Mouse (Mus musculus) E14TG2a.4 (cell line): ENCODE data around the gene Gpm6b.

ENCODE experiments used
- CTCF ChIP-seq: conservative IDR thresholded peaks from 2 replicates; pipeline ENCODE4 v1.5.1; 2014; ENCODE audit warnings: low read length
- NANOG ChIP-seq: IDR thresholded peaks from 2 replicates; pipeline ENCODE4 v1.6.1; 2014; ENCODE audit warnings: borderline replicate concordance, low read length, mixed read lengths

DNA sequence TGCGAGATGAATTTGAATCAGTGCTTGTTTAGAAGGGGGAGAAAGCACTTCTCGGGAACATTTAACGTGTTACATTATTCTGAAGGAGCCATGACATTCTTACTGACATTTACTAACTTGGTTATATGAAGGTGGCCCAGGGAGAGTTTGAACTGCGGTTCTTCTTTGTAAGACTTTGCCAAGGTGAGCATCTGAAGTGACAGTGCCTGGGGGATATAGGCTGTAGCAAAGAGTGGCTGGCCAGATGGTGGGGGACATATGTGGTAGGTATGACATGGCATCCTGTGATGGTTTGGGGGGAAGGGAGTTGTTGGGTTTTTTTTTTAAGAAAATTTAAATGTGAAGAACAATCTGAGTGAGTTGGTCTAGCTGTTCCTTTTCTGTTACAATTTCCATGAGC lies 109.9 kb downstream of the Gpm6b start:
- TF ChIP-seq CTCF: no peak
- no peak for TF ChIP-seq NANOG
